Mouse (Mus musculus) stomach, postnatal 0 days (tissue): ENCODE results near the gene Satb1.

Experiments used
- CTCF ChIP-seq: IDR thresholded peaks from 2 replicates; pipeline ENCODE4 v1.5.1; 2016; ENCODE audit warnings: antibody characterized with exemption, low read depth, mild to moderate bottlenecking, moderate library complexity
- EP300 ChIP-seq: optimal IDR thresholded peaks from 2 replicates; pipeline ENCODE3; 2016; ENCODE audit warnings: antibody characterized with exemption

- no peak for TF ChIP-seq CTCF
- no peak for TF ChIP-seq EP300
Observed at GRCm38 (mm10) chr17:51742502-51742901, 90.6 kb downstream of the Satb1 start.
